Mouse (Mus musculus) mesoderm, embryonic 11.5 days (tissue): ENCODE data around the gene Fstl3.

Experiments
- DNase-seq: peaks from one replicate; pipeline ENCODE4 v3.0.0-alpha.2; 2012; ENCODE audit warnings: low read depth, low spot score

Gene Fstl3

DNA sequence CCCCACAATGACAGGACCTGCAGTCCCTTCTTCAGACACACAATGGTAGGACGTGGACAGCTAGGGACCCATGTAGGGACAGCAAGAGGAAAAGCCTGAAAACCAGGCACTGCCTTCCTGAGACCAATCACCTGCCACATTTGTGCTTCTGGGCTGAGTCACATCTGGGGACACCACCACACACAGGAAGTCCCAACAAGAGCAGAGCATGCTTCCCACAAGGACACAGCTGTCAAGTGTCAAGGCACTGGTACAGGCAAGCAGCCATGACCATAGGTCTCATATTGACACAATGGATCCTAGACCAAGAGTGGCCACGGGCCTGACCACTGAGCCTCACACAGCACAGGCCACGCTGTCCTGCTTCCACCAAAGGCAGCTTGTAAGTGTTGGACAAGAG is 14.2 kb upstream of the Fstl3 start:
- no peak for DNase-seq

DNA sequence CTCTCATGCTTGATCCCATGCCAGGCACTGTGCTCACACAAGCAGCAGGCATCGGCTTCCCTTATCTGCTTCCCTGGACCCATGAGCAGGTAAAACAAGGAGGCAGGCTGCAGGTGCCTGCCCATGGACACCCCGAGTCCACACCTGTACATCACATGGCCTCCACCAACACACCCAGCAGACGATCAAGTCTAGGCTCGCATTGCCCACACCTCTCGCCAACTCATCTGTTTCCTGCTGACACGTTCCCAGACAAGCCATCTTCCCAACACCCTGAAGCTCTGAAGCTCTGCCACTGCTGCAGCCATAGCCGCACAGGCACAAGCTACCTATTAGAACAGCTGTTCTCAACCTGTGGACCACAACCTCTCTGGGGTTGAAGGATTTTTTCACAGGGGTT is 12.8 kb upstream of the Fstl3 start:
- no peak for DNase-seq

DNA sequence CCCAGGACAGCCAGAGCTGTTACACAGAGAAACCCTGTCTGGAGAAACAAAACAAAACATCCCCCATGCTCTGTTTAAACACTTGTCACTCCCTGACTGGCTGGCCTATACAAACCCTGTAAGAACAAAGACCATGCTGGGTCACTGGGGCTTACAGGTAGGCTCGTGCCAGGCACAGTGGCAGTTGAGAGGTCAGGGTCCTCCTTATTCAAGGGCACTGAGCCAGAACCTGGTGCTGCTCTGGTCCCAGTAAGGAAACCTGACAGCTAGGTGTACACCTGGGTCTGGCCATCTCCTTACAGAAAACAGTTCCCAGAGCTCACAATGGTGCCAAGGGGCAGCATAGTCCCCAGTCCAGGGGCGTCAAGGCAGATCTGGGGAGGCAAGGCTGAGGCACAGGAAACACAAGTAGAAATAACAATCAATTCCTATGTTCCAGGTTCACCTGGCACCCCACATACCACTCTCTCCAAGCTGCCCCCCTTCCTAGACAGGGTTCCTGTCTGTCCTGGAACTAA is 11.8 kb upstream of the Fstl3 start:
- no peak for DNase-seq

DNA sequence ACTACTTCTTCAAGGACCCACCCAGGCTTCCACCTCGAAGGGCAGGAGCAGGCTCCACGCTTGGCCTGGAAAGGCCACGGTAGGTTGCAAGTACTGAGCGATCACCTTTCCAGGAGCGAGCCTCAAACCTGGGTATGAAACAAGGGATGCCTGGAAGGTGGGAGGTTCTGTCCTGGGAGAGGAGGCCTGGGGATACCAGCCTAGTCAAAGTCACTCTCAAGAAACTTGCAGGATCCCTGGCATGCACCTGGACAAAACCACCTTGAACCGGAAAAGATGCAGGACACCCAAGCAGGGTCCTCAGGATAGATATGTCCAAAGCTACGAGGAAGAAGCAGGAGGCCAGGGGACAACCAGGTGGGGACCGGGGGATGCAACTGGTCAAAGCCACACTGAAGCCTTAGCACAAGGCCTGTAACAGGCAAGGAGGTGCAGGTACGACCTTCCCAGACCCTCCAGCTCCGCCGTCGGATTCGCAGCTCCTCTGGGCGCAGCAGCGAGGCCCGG is 11.0 kb upstream of the Fstl3 start:
- DNase-seq = no peak

DNA sequence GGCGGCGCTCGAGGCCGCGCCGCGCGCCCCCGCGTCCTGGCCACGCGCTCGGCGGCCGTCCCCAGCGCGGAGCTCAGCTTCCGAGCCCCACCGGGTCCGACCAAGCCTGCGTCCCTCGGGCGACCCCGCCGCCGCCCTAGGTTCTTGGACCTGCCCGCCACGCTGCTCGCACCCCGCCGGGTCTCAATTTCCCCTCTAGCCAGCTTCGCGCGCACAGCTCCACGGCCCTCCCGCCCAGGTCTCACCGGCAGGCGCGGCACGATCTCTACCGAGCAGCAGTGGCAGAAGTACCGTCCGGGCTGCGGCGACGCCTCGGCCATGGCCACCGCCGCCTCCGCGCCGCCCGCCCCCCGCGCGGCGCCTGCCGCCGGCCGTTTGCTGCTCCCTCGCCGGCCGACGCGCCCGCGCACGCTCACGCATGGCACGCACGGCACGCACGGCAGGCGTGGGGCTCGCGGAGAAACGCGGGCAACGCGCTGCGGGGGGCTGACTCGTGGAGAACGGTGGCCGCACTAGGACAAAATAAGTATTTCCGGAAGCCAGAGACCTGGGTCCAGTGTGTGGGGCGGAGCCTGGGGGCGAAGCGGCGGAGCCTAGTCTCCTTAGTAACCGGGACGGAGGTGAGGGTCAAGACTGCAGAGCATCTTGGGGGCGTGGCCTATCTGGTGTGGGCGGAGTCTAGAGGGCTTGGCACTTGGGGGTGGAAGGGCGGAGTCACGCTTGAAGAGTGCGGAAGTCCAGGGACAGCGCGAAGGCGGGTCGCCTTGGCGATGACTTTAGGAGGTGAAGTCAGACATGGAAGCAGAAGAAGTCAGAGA is 10.4 kb upstream of the Fstl3 start, which contains the start of gene Rnf126:
Rnf126 (minus strand) TSS at position 445 of the 818 bp plus-strand sequence.
- peak; percentile 100 for DNase-seq

DNA sequence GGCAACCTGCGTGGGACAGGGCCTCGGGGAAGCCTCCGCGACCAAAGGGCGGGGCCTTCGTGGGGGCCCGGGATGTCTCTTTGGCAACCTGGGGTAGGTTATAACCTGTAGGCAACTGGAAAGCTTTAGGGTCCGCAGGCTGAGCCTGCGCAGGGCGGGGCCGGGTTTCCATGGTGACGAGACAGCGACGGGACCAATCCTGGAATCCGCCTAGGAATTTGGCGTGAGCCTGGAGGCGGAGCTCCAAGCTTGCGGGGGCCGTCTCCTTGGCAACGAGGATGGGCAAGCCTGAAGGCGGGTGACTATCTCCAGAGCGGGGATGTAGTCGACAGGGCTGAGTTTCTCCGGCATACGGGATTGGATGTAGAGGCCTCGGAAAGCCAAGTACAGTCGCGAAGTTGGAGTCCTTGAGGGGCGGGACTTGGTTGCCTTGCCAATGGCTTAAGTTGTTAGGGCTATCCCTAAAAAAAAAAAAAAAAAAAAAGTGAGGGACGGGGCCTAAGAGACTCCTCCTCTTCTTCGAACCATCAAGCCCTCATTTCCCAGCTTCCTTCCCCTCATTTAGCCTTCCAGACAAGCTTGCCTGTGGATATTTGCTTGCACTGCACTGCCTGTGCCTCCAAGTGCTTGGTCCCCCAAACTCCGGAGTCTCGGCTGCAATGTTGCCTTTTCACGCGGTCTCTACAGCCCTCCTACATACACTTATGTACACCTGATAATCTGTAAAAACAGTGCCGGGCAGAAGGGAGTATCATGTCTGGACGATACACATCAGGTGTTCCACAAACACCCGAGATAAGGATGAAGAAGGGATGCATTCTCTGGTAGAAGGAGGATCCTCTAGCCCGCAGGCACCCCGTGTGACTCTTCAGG is 9.5 kb upstream of the Fstl3 start:
- DNase-seq = peak; percentile 97

DNA sequence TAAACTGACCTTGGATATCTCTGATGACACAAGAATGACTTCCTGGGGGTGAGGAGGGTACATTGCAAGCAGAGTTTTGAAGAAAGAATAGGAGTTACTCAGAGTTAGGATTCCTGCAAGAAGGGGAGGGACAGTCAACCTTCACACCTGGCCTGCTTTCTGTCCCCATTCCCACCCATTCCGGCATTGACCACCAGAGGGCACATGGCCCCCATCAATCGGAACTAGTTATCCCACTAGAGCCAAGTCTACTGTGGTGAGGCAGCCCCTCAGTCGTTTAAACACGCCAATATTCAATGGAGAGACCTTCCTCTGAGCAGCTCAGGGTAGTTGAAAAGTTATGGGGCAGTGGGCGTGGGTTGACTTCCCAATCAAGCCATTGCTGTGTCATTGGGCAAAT is 8.7 kb upstream of the Fstl3 start:
- DNase-seq = peak; percentile 81

DNA sequence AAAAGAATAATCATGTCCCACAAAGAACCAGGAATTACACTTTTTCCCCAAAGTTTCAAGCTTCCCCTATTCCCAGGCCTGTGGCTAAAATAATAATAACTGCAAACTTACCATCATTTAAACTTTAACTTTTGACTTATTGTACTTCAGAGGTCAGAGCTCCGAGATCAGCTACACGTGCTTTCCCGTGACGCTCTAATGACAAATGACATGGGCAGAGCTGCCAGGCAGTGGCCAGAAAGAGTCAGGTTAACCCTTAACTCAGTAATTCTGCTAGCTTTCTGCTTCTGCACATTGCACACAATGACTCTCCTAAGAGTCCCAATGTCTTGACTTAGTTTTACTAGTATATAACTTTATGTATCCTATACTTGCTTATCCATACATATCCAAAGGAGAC is 7.7 kb upstream of the Fstl3 start:
- no peak for DNase-seq

DNA sequence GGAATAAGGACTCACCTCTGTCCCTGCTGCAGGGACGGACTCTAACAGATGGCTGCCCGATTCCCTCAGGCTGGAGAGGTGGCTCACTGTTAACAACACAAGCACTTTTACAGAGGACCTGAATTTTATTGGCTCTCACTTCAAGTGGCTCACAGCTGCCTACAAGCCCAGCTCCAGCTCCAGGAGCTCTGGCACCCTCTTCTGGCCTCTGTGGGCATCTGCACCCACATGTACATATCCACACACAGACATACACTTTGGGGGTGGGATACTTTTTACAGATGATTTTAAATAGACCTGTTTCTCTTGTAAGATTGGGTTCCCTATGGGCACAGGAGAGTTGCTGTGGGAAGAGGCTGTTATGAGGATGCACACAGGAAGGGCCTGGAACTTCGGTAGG is 4.8 kb upstream of the Fstl3 start:
- no peak for DNase-seq

DNA sequence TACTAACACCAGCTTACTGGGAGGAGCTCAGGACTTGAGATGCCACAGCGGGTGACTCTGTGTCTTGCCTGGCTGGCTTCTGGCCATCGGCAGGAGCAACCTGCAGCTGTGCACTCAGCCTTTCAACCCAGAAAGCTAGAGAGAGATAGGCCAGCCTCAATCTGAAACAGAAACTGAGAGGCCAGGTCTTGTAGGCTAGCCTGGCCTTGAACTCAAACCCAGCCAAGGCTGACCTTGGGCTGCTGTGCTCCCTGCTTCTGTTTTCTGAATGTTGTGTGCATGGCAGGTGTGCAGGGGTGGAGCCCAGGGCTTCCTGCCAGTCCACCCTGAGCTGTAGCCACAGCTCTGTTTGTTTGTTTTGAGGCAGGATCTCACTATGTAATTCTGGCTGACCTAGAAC is 3.9 kb upstream of the Fstl3 start:
- no peak for DNase-seq

DNA sequence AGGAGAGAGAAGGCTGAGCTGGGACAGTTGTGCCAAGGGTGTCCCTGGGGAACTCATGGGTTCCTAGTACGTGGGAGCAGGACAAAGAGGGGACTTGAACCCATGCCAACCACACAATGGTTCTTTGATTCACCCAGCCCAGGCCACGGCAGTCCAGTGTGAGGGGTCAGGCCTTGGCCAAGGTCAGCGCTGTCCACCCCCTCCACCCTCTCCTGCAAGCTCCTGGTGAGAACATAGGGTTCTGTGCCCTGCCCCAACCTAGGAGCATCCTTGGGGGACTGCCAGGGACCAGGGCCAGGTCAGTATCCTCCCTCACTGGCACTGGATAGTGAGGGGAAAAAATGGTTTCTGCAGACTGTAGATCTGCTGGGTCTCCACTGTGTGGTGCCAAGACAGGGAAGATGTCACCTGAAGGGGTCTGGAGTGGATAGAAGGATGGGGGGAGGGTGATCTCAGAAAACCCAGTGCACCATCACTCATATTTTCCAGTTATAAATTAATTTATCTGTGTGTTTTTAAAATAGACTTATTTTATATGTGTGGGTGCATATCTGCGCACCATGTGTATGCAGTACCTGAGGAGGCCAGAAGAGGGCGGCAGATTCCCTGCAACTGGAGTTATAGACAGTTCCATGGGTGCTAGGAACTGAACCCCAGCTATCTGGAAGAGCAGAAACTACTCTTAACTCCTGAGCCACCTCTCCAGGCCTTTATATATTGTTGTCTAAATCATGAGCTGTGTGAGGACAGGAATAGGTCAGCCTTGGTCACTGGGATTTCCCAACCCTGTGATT is 2.4 kb upstream of the Fstl3 start:
- no peak for DNase-seq

DNA sequence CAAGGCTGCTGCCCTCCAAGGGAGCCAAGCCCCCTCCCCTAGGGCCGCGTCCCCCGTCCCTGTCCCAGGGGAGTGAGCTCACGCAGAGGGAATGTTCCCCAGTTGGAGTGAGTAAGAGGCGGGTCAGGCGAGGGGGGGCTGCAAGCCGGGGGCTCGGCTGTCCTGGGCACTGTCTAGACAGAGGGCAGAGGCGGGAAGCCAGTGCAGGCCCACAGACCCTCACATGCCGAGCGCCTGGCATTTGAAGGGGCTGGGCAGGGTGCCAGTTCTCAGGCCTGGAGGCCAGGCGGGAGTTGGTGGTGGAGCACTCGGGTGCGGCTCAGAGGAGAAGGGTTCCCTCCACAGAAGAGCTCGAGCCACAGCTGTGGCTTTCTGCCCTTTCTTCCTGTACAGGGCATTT is 934 bp downstream of the Fstl3 start:
- peak; percentile 54 for DNase-seq

DNA sequence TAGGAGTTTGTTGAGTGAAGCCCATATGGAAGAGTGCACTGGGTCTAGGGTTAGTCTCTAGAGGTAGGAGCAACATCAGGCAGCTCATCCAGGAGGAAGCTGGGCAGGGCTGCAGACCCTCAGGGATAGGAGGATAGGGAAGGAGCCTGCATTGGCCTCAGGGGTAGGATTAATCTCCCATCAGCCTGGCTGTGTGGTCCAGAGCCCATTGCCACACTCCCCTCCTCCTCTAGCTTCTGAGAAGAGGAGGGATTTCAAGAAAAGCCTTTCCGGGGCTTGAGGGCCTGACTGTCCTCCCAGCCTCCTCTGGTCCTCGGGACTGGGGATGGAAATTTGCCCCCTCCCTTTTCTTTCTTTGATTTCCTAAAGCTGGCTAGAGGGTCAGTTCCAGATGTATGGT is 2.1 kb downstream of the Fstl3 start:
- DNase-seq = no peak

DNA sequence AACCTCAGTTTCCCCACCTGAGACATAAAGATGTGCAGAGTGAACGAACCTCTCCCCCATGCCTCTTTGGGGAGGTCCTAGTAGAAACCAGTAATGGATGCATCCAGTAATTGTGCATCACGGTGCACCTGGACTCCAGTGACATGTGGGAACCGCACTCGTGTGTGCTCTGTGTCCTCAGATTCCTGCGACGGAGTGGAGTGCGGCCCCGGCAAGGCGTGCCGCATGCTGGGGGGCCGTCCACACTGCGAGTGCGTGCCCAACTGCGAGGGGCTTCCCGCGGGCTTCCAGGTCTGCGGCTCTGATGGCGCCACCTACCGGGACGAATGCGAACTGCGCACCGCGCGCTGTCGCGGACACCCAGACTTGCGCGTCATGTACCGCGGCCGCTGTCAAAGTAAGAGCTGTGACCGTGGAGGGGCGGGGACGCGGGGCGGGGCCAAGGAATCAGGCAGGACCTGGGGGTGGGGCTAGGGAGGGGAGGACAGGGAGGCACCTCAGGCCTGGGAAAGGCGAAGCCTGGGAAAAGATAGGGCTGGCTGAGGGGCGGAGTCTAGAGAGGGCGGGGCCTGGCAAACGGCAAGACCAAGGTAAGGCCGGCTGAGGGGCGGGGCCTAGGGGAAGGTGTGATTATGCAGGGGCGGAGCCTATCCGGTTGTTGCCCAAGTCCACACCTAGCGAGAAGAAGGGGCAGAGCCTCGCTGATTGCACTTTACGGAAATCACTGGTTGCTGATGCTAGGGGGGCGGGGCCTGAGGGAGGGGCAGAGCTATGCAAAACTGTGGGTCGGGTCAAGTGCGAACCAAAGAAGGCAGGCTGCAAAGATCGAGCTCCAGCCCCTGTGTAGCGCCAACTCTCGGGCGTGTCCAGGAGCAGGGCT is 3.0 kb downstream of the Fstl3 start:
- peak; percentile 97 for DNase-seq

DNA sequence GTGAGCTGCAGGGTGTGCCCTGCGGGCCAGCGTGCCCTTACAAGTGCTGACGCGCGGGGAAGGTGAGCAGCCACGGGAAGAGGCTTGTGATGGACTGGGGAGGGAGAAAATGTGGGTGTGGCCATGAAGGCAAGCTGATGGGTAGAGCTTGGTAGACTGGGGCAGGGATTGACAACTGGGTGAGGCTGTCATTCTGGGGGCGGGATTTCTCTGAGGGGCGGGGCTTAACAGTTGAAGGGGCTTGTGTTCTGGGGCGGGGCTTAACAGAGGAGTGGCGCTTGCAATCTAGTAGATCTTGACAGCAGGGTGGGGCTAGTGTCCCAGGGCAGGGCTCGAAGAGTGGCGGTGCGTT is 3.6 kb downstream of the Fstl3 start:
- peak; percentile 66 for DNase-seq

DNA sequence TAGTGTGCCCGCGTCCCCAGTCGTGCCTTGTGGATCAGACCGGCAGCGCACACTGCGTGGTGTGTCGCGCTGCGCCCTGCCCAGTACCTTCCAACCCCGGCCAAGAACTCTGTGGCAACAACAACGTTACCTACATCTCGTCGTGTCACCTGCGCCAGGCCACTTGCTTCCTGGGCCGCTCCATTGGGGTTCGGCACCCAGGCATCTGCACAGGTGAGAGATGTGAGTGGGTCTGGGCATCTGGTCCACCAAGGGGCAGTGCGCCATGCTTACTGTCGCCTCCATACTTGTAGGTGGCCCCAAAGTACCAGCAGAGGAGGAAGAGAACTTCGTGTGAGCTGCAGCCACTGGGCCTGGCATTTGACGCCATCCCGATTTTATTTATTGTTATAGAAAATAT is 4.1 kb downstream of the Fstl3 start:
- no peak for DNase-seq

DNA sequence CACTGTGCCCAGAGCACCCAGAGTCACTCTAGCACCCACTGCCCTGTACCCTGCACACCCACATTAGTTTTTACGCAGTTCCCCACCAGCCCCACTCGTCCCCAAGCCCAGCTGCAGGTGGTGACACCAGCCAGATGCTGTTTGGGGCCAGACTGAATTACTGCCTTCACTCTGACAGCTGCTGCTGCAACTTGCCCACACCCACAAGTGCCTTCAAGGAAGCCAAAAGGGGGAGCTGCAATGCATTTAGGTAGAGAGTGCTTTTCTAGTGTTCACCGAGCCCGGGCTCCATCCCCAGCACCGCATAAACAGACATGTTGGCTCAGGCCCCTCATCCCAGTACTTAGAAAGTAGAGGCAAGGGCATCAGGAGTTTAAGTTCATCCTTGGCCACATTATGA is 4.9 kb downstream of the Fstl3 start:
- no peak for DNase-seq

DNA sequence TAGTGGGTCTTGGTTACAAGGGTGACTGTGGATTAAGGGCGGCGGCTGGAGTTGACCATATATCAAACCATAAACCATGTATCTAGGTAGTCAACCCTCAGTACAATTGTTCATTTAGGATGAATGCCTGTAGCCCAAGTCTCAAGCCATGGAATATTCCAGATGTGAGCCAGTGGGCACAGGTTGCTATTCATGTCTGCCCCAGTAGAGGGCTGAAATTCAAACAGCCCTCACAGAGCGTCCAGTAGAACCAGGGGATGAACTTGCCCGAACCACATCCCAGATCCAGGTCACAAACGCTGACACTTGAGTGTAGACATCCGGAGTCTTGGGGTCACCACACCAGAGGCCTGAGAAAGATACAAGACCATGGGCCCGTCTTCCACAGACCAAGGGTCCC is 6.0 kb downstream of the Fstl3 start:
- no peak for DNase-seq

DNA sequence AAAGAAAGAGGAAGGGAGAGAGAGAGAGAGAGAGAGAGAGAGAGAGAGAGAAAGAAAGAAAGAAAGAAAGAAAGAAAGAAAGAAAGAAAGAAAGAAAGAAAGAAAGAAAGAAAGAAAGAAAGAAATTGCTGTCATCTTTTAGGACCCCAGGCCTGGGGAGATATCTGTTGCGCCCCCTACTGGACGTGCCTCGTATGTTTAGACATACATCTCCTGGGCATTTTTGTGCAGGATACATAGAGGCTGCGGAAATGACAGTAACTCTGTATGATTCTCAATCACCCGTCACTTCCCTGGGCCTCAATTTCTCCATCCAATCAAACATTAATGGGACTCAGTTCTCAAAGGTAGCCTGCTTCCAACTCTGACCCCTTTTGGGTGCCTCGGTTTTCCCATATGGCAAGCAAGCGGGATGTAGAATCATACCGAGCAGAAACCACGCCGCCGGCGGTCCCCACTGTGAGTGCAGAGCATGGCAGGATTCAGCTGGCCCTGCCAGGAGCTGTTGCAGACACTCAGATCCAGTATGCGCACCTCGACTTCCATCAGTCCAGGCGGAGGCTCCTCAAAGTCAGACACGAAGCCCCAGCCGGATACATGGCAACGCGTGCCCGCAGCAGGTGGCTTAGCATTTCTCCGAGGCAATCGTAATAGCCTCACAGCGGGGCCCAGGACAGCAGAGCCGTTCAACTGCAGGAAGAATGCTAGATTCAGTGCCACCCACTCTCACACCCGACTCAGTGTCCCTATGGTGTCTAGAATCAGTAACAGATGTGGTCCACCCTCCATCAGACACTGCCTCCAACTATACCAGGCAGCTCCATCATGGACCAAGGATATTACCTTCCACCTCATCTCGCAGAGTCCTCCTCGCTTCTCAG is 7.1 kb downstream of the Fstl3 start:
- DNase-seq = peak; percentile 63
